Mouse (Mus musculus): ENCODE data around the gene Ceacam1. TPM values are rescaled to one million over a fixed set of nuclear protein-coding genes. Genes with fewer than 3 reads are reported as not detected.
"Not testable (repeated sequence)": the region's sequence is repeated elsewhere in the genome, so short reads cannot be mapped to it uniquely, and the experiment has no call there.

The Ceacam1 gene
- total RNA-seq (2021) = 1 to 10 TPM; 2.0 to 3.0 TPM

DNA sequence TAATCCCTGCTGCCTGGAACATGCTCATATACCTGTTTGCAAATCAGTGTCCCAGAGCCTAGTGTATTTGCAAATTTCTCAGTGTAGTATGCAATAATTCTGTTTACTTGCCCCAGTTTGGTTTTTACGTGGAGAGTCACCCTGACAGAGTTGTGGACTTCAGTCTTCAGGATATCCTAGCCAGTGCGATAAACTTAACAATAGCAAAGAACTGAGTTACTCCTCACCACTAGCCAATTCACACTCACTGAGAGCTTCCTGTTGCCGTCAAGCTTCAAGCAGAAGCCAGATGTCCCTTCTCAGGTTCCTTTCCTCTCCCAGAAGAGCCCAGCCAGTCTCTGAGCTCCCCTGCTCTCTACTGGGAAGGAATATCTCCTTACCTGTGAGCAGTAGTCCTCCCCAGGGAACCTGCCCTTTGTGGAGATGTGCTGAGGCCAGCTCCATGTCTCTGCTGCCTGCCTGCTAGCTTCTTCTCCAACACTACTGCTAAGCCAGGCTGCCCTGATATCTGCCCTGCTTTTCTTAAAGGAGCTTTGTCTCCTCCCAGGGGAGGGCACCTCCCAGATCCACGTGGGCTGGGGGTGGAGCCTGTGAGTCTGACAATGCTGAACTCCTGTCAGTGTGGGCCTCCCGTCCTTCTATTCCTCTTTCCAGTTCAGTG is at the start of gene Ceacam1:
Gene Ceacam1, minus strand, starts transcription at position 513 of the 661 bp plus-strand sequence.
- DNase-seq (ENCODE audit: low spot score in 2 of 2) = not testable (repeated sequence)
- intact Hi-C loops (cut with DNase I) = loop anchor here (2.0 kb wide), 1 partner anchor 62 kb away; the partner anchor contains the start of gene Ceacam2

DNA sequence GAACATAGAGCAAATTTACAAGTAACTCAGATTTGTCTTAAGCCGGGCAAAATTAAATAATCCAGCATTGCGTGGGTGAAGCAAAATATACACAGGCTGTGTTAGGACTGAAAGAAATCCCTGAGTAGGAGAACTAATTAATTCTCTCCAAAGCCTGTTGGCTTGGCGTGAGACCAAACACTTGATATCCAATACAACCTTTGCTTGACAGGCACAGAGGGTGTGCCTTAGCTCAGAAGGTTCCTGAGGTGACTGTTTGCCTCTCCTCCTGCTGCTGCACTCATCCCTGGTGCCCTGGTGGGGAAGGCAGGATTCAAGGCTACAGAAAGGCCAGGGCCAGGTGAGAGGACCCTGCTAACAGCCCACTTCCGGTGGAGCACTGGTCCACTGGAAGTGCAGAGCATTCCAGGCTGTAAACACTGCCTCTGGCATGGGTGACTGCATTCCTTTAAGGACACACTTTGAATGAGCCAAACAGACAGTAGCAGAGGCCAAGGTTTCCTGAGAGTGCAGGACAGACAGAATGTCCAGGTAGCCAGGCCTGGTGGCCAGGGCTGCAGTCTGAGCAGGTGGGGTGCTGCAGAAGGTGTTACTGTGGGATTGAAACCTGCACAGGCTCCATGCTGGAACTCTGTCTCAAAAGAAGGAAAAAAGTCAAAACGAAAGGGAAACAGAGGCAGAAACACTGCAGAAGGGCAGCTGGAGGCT is 38.8 kb upstream of the Ceacam1 start:
- intact Hi-C loops (cut with DNase I); DNase-seq (ENCODE audit: low spot score in 2 of 2): not testable (repeated sequence)

DNA sequence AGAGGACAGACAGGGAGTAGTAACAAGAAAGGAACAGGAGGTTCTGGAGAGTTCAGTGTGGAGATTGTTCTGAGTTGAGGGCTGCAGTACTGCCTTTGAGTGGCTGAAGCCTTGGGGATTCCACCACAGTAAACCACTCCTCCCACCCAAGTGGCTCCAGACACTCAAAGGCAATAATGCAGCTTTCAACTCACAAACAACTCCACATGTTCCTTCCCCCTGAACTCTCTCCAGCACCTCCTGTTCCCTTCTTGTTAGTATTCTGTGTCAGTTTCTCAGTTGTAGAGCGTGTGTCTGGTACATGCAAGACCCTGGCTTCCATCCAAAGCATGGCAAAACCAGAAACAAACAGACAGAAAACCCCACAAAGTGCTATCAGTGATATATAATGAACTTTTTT is 38.3 kb upstream of the Ceacam1 start:
- intact Hi-C loops (cut with DNase I); DNase-seq (ENCODE audit: low spot score in 2 of 2): not testable (repeated sequence)

DNA sequence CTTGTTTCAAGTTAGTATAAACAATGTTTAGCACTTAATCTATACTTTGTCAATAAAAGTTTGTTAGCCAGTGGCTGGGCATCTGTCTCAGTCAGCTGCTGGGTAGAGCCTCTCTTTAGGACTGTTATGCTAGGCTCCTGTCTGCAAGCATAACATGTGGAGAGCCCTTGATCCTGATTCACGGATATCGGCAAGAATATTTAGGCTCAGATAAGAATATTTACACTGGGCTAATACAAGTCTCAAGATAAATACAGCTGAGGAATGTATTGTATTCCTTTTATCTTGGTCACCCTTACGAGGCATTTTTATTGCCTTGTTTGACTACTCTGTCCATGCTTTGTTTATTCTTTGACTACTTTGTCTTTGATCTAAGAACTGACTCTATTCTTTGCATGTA is 32.5 kb upstream of the Ceacam1 start:
- DNase-seq (ENCODE audit: low spot score in 2 of 2) = no peak
- intact Hi-C loops (cut with DNase I) = no loop called here

DNA sequence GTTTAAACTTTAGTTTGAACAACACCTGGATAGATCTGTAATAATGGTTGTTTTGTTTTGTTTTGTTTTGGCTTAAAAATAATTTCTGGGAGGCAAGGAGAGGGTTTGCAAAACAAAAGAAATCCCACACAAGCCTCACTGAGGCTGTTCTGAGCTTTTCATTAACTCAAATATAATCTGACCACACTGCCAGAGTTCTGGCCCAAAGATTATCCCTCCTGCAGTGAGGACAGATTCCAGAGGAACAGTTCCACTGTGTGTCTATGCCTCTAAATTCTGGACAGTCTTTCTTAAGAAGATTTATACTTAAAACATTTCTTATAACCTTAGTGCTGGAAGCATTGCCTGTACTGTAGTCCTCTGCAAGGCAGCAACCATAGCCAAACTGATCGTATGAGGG is 17.2 kb upstream of the Ceacam1 start:
- intact Hi-C loops (cut with DNase I) = no loop called here
- DNase-seq (ENCODE audit: low spot score in 2 of 2) = no peak

DNA sequence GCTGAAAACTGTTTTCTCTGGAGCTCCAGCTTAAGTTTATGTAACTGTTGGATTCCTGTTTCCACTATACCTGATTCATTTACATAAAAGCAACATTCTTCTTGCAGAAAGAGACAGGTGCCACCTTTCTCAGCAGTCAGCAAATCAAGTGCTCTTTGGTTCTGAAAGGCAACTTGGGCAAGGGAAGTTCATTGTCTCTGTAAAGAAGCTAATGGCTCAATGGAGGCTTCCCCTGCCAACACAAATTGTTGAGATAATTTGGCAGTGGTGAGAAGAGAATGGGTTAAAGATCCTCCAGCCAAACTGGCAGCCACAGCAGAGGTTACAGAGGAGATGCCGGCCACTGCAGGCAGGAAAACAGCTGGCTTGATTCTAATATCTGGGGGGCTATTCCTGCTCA is 13.3 kb upstream of the Ceacam1 start:
- intact Hi-C loops (cut with DNase I) = not testable (repeated sequence)

DNA sequence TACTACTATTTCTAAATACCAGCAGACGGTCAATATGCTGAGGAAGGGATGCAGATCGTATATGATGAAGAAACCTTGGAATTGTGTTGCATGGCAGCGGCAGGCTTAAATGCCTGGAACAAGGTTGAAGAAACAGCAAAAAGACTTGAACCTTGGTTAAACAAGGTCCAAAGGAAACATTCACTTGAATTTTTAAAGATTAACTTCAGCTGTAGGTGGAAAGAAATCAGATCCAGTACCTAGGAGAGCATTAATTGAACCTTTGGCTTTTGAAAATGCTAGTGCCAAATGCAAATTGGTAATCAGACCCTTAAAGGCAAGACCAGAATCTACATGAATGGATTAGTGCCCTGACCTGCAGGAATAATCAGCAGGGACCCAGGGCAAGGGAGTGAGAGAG is 12.0 kb upstream of the Ceacam1 start:
- intact Hi-C loops (cut with DNase I) = loop anchor here (10.0 kb wide), 1 partner anchor 715 kb away; the partner anchor contains the start of gene Ceacam10
- DNase-seq (ENCODE audit: low spot score in 2 of 2) = not testable (repeated sequence)

More for the DNA sequence above, 13.3 kb upstream of the Ceacam1 start:
- not testable (repeated sequence) for DNase-seq (ENCODE audit: low spot score in 2 of 2)

DNA sequence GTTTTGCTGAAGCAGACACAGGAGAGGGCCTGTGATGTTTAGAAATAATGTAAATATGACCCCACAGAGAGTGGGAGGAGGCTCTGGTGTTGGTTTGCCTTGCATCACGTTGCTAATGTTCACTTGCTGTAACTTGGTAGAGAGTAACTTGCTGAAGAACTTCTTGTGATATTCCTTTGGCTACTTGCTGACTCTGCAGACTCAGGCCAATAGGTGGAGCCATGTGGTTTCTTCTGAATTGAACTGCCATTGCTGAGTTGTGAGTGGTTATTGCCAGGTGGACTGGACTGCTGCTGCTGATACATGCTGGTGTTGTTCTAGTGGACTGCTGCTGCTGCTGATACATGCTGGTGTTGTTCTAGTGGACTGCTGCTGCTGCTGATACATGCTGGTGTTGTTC is 8.8 kb upstream of the Ceacam1 start:
- no peak for DNase-seq (ENCODE audit: low spot score in 2 of 2)
- intact Hi-C loops (cut with DNase I) = loop anchor here (2.0 to 10.0 kb wide), 2 partner anchors 55 to 711 kb away; partner anchors contain the start of gene Ceacam10

DNA sequence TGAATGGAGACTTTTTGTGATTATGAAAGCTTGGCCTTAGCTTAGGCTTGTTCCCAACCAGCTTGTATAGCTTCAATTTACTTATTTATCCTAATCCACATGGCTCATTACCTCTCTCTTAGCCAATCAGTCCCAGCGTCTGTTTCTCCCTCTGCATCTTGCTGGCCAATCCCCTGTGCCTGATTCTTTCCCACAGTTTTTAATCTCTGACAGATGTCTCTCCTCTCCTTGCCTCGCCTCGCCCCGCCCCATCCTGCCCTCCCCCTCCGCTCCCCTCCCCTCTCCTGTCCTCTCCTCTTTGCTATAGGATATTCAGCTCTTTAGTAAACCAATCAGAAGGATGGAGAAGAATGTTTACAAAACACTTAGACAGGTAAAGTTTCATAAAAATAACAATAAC is 7.7 kb upstream of the Ceacam1 start:
- DNase-seq (ENCODE audit: low spot score in 2 of 2) = no peak
- intact Hi-C loops (cut with DNase I) = loop anchor here (10.0 kb wide), 1 partner anchor 710 kb away; the partner anchor contains the start of gene Ceacam10

DNA sequence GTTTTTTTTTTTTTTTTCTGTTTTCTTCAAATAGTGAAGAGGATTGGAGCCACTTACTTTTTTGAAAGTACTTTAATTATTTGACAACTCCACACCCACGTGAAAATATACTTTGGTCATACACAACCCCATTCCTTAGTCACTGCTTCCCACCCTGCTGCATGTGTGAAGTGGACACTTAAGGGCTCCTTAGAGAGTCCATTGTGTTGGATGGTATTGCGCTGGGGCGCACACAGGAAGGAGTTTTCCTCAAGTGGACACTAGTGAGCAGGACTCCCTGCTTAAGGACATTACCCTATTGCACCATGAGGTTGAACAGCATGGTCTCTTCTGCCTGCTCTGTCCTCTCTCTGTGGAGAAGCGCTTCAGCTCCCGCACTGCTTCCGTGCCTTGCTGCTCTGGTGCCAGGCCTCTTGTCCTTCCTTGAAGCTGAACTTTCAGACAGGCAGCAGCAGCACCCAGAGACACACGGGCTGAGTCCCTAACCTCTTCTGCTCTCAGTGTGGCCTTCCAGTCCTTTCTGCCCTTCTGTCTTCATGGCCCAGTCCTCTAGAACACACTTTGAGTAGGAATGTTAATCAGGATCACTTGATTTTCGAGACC is 5.8 kb upstream of the Ceacam1 start:
- intact Hi-C loops (cut with DNase I) = loop anchor here (10.0 kb wide), 1 partner anchor 708 kb away; the partner anchor contains the start of gene Ceacam10

DNA sequence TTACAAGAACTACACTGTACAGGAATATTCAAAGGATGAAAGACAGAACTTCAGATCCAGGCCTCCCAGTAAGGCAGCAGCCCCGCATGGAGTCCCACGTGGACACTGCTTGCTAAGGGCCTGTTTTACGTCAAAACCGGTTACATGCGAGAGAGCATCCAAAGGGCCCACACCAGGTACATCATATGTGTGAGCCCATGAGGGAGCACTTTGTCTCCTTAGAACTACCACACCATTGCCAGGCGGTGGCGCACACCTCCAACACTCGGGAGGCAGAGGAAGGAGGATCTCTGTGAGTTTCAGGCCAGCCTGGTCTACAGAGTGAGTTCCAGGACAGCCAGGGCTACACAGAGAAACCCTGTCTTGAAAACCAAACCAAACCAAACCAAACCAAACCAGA is 3.4 kb upstream of the Ceacam1 start:
- intact Hi-C loops (cut with DNase I) = loop anchor here (10.0 kb wide), 1 partner anchor 706 kb away; the partner anchor contains the start of gene Ceacam10
- DNase-seq (ENCODE audit: low spot score in 2 of 2) = not testable (repeated sequence)

More for the DNA sequence above, 5.8 kb upstream of the Ceacam1 start:
- DNase-seq (ENCODE audit: low spot score in 2 of 2) = no peak

DNA sequence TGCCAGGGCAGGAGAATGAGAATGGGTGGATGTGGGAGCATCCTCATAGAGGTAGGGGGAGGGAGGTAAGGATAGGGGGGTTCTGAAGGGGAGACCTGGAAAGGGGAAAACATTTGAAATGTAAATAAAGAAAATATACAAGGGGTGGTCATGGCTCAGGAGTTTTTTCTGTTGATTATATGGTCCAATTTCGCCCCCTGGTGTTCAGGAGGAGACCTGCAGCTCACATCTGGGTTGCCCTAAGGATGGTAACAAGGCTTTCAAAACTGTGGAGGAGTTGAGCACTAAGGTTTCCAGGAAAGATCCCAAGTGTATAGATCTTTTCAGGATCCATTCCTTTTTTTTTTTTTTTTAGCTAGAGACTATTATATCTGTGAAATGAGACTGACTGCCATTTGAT is 2.0 kb upstream of the Ceacam1 start:
- intact Hi-C loops (cut with DNase I) = loop anchor here (1.0 kb wide), 1 partner anchor 55 kb away; no protein-coding TSS in a partner anchor
- DNase-seq (ENCODE audit: low spot score in 2 of 2) = no peak

DNA sequence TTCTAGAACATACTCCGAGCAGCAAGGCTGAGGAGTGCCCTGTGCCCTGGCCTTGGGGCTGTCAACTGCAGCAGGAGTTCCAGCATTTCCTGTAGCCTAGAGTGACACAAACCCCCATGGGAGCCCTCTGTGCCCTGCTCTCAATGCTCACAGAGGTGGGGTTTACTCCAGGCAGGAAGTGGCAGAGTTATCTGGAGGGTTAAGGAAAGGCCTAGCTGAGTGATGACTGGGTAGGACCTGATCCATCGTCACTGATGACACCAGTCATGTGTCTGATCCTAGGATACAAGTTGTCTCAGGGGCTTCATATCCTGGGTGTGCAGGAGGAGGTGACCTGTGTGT is 320 bp upstream of the Ceacam1 start:
- not testable (repeated sequence) for DNase-seq (ENCODE audit: low spot score in 2 of 2)
- intact Hi-C loops (cut with DNase I) = loop anchor here (2.0 kb wide), 1 partner anchor 61 kb away; the partner anchor contains the start of gene Ceacam2

DNA sequence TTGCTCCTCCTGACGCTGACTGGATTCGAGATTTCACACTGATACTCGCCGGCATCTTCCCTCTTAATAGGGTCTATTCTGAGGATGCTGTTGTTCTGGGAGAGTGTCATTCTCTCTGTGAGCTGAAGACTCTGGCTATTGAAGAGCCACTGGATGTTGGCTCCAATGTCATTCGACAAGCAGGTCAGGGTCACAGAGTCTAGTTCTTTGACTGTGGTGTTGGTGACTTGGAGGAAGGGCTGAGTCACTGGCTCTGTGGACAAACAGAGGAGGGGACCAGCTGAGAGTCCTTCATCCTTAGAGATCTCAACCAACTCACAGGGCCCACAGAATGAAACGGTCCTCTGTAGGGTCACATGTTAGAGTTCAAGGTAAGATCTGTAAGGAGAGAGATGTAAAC is 5.6 kb downstream of the Ceacam1 start:
- intact Hi-C loops (cut with DNase I); DNase-seq (ENCODE audit: low spot score in 2 of 2): not testable (repeated sequence)

DNA sequence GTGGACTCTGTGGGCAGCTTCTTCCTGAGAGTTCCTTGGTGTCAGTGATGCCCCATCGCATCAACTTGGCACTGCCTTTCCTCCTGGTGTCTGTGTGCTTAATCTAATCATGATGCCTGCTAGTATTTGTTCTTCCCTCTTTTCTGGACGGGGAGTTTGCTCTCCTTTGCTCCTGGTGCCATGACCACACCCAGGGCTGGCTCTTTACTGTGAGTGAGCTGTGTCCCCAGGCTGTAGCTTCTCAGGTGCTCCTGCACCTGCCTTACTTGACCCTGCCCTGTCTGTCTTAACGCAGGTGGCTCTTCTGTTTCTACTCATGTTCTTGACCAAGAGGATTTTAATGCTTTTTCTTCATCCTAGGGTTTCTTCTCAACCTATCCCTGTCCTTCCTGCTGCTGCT is 11.8 kb downstream of the Ceacam1 start:
- intact Hi-C loops (cut with DNase I); DNase-seq (ENCODE audit: low spot score in 2 of 2): not testable (repeated sequence)

DNA sequence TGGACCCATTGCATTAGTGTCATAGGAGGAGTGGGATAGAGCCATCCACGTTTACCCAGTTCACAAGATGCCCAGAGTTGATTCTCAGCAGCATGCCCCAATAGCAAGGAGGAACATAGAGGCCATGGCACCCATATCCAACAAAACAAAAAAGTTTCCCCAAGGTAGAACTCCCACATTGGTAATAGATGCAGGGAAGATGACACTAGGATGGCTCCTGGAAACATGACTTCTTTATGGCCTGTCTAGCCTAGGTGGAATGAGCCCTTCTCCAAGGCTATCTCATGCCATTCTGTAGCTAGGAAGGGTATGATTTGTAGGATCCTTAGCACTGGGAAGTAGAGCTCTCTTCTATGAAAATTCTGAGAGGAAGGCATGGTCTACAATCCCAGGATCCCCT is 12.4 kb downstream of the Ceacam1 start:
- DNase-seq (ENCODE audit: low spot score in 2 of 2) = no peak
- intact Hi-C loops (cut with DNase I) = no loop called here

DNA sequence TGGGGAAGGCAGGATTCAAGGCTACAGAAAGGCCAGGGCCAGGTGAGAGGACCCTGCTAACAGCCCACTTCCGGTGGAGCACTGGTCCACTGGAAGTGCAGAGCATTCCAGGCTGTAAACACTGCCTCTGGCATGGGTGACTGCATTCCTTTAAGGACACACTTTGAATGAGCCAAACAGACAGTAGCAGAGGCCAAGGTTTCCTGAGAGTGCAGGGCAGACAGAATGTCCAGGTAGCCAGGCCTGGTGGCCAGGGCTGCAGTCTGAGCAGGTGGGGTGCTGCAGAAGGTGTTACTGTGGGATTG is 15.4 kb downstream of the Ceacam1 start:
- intact Hi-C loops (cut with DNase I); DNase-seq (ENCODE audit: low spot score in 2 of 2): not testable (repeated sequence)

DNA sequence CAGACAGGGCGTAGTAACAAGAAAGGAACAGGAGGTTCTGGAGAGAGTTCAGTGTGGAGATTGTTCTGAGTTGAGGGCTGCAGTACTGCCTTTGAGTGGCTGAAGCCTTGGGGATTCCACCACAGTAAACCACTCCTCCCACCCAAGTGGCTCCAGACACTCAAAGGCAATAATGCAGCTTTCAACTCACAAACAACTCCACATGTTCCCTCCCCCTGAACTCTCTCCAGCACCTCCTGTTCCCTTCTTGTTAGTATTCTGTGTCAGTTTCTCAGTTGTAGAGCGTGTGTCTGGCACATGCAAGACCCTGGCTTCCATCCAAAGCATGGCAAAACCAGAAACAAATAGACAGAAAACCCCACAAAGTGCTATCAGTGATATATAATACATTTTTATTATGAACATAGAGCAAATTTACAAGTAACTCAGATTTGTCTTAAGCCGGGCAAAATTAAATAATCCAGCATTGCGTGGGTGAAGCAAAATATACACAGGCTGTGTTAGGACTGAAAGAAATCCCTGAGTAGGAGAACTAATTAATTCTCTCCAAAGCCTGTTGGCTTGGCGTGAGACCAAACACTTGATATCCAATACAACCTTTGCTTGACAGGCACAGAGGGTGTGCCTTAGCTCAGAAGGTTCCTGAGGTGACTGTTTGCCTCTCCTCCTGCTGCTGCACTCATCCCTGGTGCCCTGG is 15.9 kb downstream of the Ceacam1 start:
- intact Hi-C loops (cut with DNase I) = not testable (repeated sequence)
- peak in 1 of 2 experiments; percentile 10 for DNase-seq (ENCODE audit: low spot score in 2 of 2)

DNA sequence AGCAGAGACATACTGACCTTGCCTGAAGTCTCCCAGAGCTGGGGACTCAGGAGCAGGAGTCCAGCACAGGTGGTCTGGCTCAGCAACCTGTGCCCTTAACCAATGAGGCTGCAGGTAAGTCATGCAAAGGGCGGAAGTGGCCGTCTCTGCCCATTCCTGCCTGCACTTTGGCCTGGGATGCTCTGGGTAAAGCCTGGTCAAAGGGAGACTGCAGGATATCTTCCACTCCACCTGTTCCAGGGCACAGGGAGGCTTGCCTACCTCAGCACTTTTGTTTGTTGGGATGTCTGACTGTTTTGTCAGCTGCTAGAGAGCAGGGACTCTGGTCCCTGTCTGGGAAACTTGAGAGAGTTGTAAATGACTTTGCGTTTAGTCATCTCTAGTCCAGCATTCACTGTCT is 25.3 kb downstream of the Ceacam1 start:
- no peak for DNase-seq (ENCODE audit: low spot score in 2 of 2)
- intact Hi-C loops (cut with DNase I) = no loop called here
